Mouse (Mus musculus): ENCODE data around the gene Syt13. TPM values are rescaled to one million over a fixed set of nuclear protein-coding genes. Genes with fewer than 3 reads are reported as not detected.

Gene Syt13
- total and polyA plus RNA-seq, 3 experiments, result not detected

DNA sequence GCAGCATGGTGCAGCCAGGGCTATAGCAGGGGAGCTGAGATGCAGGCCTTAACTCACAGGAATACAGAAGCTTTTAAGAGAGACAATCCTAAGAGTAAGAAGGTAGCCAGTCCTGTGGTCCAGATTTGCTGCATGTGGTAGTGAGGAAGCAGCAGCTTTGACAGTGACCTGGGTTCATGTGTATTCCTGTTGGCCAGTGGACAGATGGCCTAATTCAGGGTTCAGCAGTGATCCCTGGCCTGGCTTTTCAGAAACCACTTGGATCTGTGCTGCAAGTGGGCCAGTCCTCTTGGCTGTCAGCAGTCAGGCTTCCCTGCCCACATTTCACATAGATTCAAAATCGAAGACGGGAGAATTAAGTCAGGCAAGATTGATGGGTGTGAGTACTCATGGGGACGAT is 26.6 kb downstream of the Syt13 start:
- Histone ChIP-seq H3K27ac (ENCODE audit: control insufficient read depth, low read depth, low read length) (no peak overlapping the region), H3K79me2 (ENCODE audit: control insufficient read depth, insufficient read depth, low read length, poor library complexity) (no peaks in the 10 kb centered on the region), H3K4me1 (ENCODE audit: control insufficient read depth in 1 of 2, insufficient read depth in 2 of 2, low read length in 2 of 2) (no peaks in the 10 kb centered on the region; a peak in 1 of 4 replicates), H3K9ac (ENCODE audit: control insufficient read depth, low read depth, low read length, poor library complexity, severe bottlenecking) (no peak overlapping the region), H3K36me3 (ENCODE audit: control insufficient read depth in 1 of 2, insufficient read depth in 2 of 2, low read length in 2 of 2) (no peaks in the 10 kb centered on the region), H3K4me3 (ENCODE audit: control insufficient read depth in 1 of 2, insufficient read depth in 1 of 2, low read depth in 2 of 2, low read length in 2 of 2) (no peak overlapping the region), H3K27me3 (ENCODE audit: control insufficient read depth in 1 of 2, insufficient read depth in 2 of 2, low read length in 2 of 2) (no peaks in the 10 kb centered on the region; a peak in 1 of 4 replicates), H3K9me3 (replicated peaks; ENCODE audit: insufficient read depth, low read length) (no peaks in the 10 kb centered on the region)
- DNase-seq (ENCODE audit: low read depth, low spot score), result no peak
- TF ChIP-seq GATA1 (IDR thresholded peaks at IDR 0.05; ENCODE audit: low read depth, low read length) (no peak), NRF1 (IDR thresholded peaks at IDR 0.05; ENCODE audit: insufficient read depth, low read depth, low read length, poor library complexity, severe bottlenecking) (no peak), ELF1 (IDR thresholded peaks at IDR 0.05; ENCODE audit: low read depth, low read length) (no peak), RCOR1 (IDR thresholded peaks at IDR 0.05; ENCODE audit: low read depth, low read length) (no peak), MYB (IDR thresholded peaks at IDR 0.05; ENCODE audit: low read depth, low read length) (no peak), EP300 (IDR thresholded peaks at IDR 0.05; ENCODE audit: low read depth in 1 of 2, low read length in 2 of 2) (no peak), MAX (IDR thresholded peaks at IDR 0.05; ENCODE audit: low read length) (no peak), POLR2AphosphoS5 (IDR thresholded peaks at IDR 0.05; ENCODE audit: borderline replicate concordance, low read depth, low read length) (no peak), TBP (IDR thresholded peaks at IDR 0.05; ENCODE audit: low read depth, low read length) (no peak), SIN3A (IDR thresholded peaks at IDR 0.05; ENCODE audit: low read length) (no peak), TCF12 (IDR thresholded peaks at IDR 0.05; ENCODE audit: low read depth, low read length) (no peak), NELFE (IDR thresholded peaks at IDR 0.05; ENCODE audit: low read depth, low read length) (no peak), RAD21 (IDR thresholded peaks at IDR 0.05; ENCODE audit: low read depth, low read length) (no peak), MEF2A (IDR thresholded peaks at IDR 0.05; ENCODE audit: extremely low read depth, insufficient replicate concordance, low read depth, low read length, poor library complexity, severe bottlenecking) (no peak), MAZ (IDR thresholded peaks at IDR 0.05; ENCODE audit: low read depth, low read length) (no peak), HCFC1 (IDR thresholded peaks at IDR 0.05; ENCODE audit: low read depth, low read length) (no peak), UBTF (IDR thresholded peaks at IDR 0.05; ENCODE audit: borderline replicate concordance, insufficient read depth, low read depth, low read length) (no peak), BHLHE40 (IDR thresholded peaks at IDR 0.05; ENCODE audit: borderline replicate concordance, low read depth, low read length) (no peak), E2F4 (IDR thresholded peaks at IDR 0.05; ENCODE audit: borderline replicate concordance, low read depth, low read length) (no peak), CTCF (IDR thresholded peaks at IDR 0.05 in 2 of 3, conservative IDR thresholded peaks at IDR 0.05 in 1 of 3; ENCODE audit: control insufficient read depth in 1 of 3, insufficient read depth in 1 of 3, low read depth in 2 of 3, low read length in 3 of 3, poor library complexity in 1 of 3, severe bottlenecking in 1 of 3) (no peak)

DNA sequence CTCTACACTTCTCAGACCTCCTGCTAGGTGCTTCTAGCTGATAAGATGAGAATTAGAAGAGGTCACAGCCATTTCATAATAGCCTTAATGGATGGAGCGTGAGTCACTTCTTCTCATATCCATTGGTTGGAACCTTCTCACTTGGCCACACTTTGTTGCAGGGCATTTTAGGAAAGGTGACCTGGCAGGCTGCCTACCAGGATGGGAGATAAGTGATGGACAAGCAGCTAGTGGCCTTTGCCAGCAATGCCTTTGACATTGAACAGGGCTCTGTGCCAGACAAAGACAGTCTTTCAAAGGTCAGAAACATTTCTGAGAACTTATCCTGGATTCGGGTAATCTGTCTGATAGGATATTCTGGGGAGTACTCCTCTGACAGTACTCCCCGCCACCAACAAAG is 28.5 kb downstream of the Syt13 start:
- Histone ChIP-seq H3K27me3 (ENCODE audit: control insufficient read depth in 1 of 2, insufficient read depth in 2 of 2, low read length in 2 of 2) (no peaks in the 10 kb centered on the region), H3K4me3 (ENCODE audit: control insufficient read depth in 1 of 2, insufficient read depth in 1 of 2, low read depth in 2 of 2, low read length in 2 of 2) (no peak overlapping the region), H3K36me3 (ENCODE audit: control insufficient read depth in 1 of 2, insufficient read depth in 2 of 2, low read length in 2 of 2) (no peaks in the 10 kb centered on the region), H3K27ac (ENCODE audit: control insufficient read depth, low read depth, low read length) (no peak overlapping the region), H3K79me2 (ENCODE audit: control insufficient read depth, insufficient read depth, low read length, poor library complexity) (no peaks in the 10 kb centered on the region), H3K9me3 (replicated peaks; ENCODE audit: insufficient read depth, low read length) (no peaks in the 10 kb centered on the region), H3K9ac (ENCODE audit: control insufficient read depth, low read depth, low read length, poor library complexity, severe bottlenecking) (no peak overlapping the region), H3K4me1 (ENCODE audit: control insufficient read depth in 1 of 2, insufficient read depth in 2 of 2, low read length in 2 of 2) (no peaks in the 10 kb centered on the region)
- no peak for DNase-seq (ENCODE audit: low read depth, low spot score)
- TF ChIP-seq USF1 (IDR thresholded peaks at IDR 0.05; ENCODE audit: low read depth, low read length) (no peak), MYB (IDR thresholded peaks at IDR 0.05; ENCODE audit: low read depth, low read length) (no peak), SMC3 (IDR thresholded peaks at IDR 0.05; ENCODE audit: low read depth, low read length) (no peak), MXI1 (IDR thresholded peaks at IDR 0.05; ENCODE audit: low read depth, low read length) (no peak), POLR2A (IDR thresholded peaks at IDR 0.05; ENCODE audit: control insufficient read depth in 1 of 2, insufficient read depth in 1 of 2, low read depth in 1 of 2, low read length in 2 of 2, poor library complexity in 1 of 2) (no peak), MAFK (IDR thresholded peaks at IDR 0.05; ENCODE audit: borderline replicate concordance, low read depth, low read length) (no peak), NELFE (IDR thresholded peaks at IDR 0.05; ENCODE audit: low read depth, low read length) (no peak), MAZ (IDR thresholded peaks at IDR 0.05; ENCODE audit: low read depth, low read length) (no peak), KAT2A (conservative IDR thresholded peaks at IDR 0.05; ENCODE audit: low read depth, low read length) (no peak), NRF1 (IDR thresholded peaks at IDR 0.05; ENCODE audit: insufficient read depth, low read depth, low read length, poor library complexity, severe bottlenecking) (no peak), ZNF384 (IDR thresholded peaks at IDR 0.05; ENCODE audit: low read depth, low read length) (no peak)
